Mouse (Mus musculus) heart, adult 2 months (tissue): ENCODE results near the gene Olfr1055. TPM values are rescaled to one million over a fixed set of nuclear protein-coding genes. Genes with fewer than 3 reads are reported as not detected.
"Not testable (repeated sequence)": the region's sequence is repeated elsewhere in the genome, so short reads cannot be mapped to it uniquely, and the experiment has no call there.

Experiments used
- DNase-seq, 2 experiments: peaks; one replicate each; pipeline ENCODE4 v3.0.0; 2021
- H3K27ac ChIP-seq: fragments of 200-600 bp; 2 replicates; pipeline ENCODE4 v1.8.1; 2022
- H3K27me3 ChIP-seq: fragments of 200-500 bp; 2 replicates; pipeline ENCODE4 v1.6.1; 2012; ENCODE audit warnings: mild to moderate bottlenecking, low read length, inconsistent platforms, mixed read lengths; ENCODE audit not compliant: control insufficient read depth, insufficient read depth
- H3K36me3 ChIP-seq: fragments of 200-500 bp; 2 replicates; pipeline ENCODE4 v1.6.1; 2012; ENCODE audit warnings: low read length, inconsistent platforms; ENCODE audit not compliant: control insufficient read depth, insufficient read depth
- H3K4me1 ChIP-seq: fragments of 200-500 bp; 2 replicates; pipeline ENCODE4 v1.6.1; 2011; ENCODE audit warnings: low read length; ENCODE audit not compliant: control insufficient read depth, insufficient read depth
- H3K4me3 ChIP-seq: fragments of 200-600 bp; 2 replicates; pipeline ENCODE4 v1.8.1; 2022
- H3K79me2 ChIP-seq: fragments of 200-500 bp; replicated peaks from 2 replicates; pipeline ENCODE4 v1.6.1; 2012; ENCODE audit warnings: mild to moderate bottlenecking, inconsistent platforms, low read length, moderate library complexity, mixed read lengths; ENCODE audit not compliant: control insufficient read depth, insufficient read depth
- H3K9ac ChIP-seq: fragments of 200-500 bp; 2 replicates; pipeline ENCODE4 v1.6.1; 2012; ENCODE audit warnings: low read depth, mild to moderate bottlenecking, control low read depth, inconsistent platforms, low read length, mixed read lengths
- CTCF ChIP-seq: fragments of 200-600 bp; IDR thresholded peaks from 2 replicates; pipeline ENCODE4 v1.8.1; 2022; ENCODE audit warnings: antibody characterized with exemption, mild to moderate bottlenecking, moderate library complexity
- EP300 ChIP-seq: fragments of 200-500 bp; IDR thresholded peaks from 2 replicates; pipeline ENCODE4 v1.6.1; 2011; ENCODE audit warnings: low read depth, low read length, control low read depth; ENCODE audit not compliant: insufficient read depth
- POLR2A ChIP-seq: fragments of 200-500 bp; IDR thresholded peaks from 2 replicates; pipeline ENCODE4 v1.6.1; 2011; ENCODE audit warnings: mild to moderate bottlenecking, low read depth, low read length, control low read depth; ENCODE audit not compliant: insufficient read depth
- WGBS: fragments of 180-500 bp; shearing (Covaris S2); methylation state at CpG from one replicate; pipeline ENCODE4 v1.1.7; 2018; 5-methylcytosine and 5-hydroxymethylcytosine counted together
- intact Hi-C: fragments of 180-260 bp; cut with DNase I; formaldehyde crosslinking; loops from one replicate; pipeline ENCODE4 v1.15.1; 2025
- long read RNA-seq: library from polyadenylated mRNA; stranded (forward); transcript quantifications from one replicate; pipeline ENCODE4 v2.0.0, GENCODE M21; 2021
- polyA plus RNA-seq: library from polyadenylated mRNA; depleted of rRNA; stranded (reverse); fragments of >200 nt; gene quantifications from 2 replicates; pipeline ENCODE4 v1.2.3, GENCODE M21; 2012; rRNA removed
- total RNA-seq, 2 experiments: library from RNA; stranded (reverse); gene quantifications; 2 replicates each; pipeline ENCODE4 v1.2.3; 2021

Olfr1055 gene
- total RNA-seq, result not detected
- polyA plus RNA-seq, result not detected in 2 replicates
- long read RNA-seq, result 0 reads

DNA sequence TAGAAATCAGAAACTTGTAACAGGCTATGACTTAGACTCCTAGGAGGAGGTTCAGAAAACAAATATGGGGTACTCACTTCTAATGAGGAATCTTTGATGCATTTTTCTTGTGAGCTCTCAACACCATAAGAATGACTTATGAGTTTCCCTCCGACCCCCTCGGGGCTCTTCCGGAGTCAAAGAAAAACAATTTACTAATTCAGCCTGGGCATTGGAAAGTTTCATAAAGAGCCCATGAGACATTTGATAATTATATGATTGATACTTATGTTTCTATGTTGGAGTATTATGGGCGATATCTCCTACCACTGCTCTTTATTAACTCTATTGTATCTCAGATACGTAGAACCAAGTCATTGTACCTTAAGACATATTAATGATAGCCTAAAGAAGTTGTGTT is at the start of gene Olfr1055:
Gene Olfr1055, minus strand, starts transcription at position 101 of the 400 bp plus-strand sequence.
- no peak for DNase-seq
- no peaks in the 10 kb centered on the region for H3K36me3 ChIP-seq
- intact Hi-C loops, result no loop called here
- TF ChIP-seq EP300, result no peak
- TF ChIP-seq CTCF, result no peak
- TF ChIP-seq POLR2A, result no peak
- no peak within 1 kb of the TSS for H3K9ac ChIP-seq
- no peak within 1 kb of the TSS for H3K4me3 ChIP-seq
- H3K27ac ChIP-seq, result no peak within 1 kb of the TSS
- H3K79me2 ChIP-seq, result no peaks in the 10 kb centered on the region
- H3K27me3 ChIP-seq, result no peaks in the 10 kb centered on the region
- H3K4me1 ChIP-seq, result no peaks in the 10 kb centered on the region
- 82% methylated on average over 5 of the region's 5 CpGs for WGBS

DNA sequence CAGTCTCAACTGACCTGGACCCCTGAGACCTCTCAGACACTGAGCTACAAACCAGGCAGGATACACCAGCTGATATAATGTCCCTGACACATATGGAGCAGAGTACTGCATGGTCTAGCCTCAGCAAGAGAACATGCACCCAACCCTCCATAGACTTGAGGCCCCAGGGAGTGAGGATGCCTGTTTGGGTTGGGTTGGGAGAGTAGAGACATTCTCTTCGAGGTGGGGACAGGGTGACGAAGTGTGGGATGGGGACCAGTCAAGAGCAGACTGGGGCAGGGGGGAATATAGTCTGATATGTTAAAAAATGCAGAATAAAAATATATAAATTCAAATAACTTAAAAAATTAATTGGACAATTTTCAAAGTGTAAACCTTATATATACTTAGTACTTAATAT is 45.0 kb upstream of the Olfr1055 start:
- Histone ChIP-seq H3K27me3 (no peaks in the 10 kb centered on the region), H3K27ac (no peak overlapping the region), H3K36me3 (no peaks in the 10 kb centered on the region), H3K4me1 (no peaks in the 10 kb centered on the region), H3K4me3 (no peak overlapping the region), H3K9ac (no peak overlapping the region), H3K79me2 (no peaks in the 10 kb centered on the region)
- WGBS, result 54% methylated on average over 2 of the region's 2 CpGs
- no peak for DNase-seq
- TF ChIP-seq CTCF (no peak), EP300 (no peak), POLR2A (no peak)
- intact Hi-C loops, result no loop called here

DNA sequence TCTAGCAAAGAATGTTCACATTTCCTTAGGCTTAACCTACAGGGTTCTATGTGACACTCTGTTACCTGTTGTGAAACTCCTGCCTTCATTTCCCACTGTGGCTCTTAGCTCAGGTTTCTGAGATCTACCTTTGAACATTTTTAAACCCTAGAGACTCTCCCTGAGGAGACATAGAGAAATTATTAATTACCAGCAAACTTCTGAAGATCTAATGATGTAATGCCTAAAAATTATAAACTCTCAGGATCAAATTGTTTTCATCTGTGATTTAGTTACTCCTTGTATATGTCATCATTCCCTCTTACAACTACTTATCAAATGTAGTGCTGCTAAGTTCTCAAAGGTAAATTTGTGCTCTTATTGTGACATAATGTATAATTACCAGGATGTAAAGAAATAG is 38.4 kb upstream of the Olfr1055 start, which contains the start of gene Olfr1058:
Gene Olfr1058, minus strand, starts transcription at position 101 of the 400 bp plus-strand sequence.
- H3K27me3 ChIP-seq, H3K27ac ChIP-seq, intact Hi-C loops, H3K36me3 ChIP-seq, H3K4me1 ChIP-seq, H3K9ac ChIP-seq, H3K79me2 ChIP-seq, DNase-seq, H3K4me3 ChIP-seq: not testable (repeated sequence)

DNA sequence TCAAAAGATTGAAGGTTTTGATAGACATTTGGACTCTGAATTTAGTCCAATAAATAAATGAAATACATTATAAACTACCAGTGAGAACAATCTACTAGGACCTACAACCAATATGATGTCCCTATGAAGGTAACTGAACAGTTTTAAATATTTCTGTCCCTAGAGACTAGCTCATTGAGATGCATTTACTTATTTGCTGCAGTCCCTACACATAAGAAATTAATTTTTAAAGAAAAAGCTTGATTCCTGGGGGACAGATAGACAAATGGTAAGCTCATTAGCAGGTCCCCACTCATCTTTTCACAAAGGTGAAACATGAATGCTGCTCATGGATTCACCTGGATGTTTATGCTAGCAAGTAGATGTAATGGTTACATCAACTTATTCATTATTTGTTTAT is 28.2 kb upstream of the Olfr1055 start, which contains the start of gene Olfr1057:
Gene Olfr1057, minus strand, starts transcription at position 101 of the 400 bp plus-strand sequence.
- intact Hi-C loops, result no loop called here
- DNase-seq, result no peak
- no peaks in the 10 kb centered on the region for H3K27me3 ChIP-seq

DNA sequence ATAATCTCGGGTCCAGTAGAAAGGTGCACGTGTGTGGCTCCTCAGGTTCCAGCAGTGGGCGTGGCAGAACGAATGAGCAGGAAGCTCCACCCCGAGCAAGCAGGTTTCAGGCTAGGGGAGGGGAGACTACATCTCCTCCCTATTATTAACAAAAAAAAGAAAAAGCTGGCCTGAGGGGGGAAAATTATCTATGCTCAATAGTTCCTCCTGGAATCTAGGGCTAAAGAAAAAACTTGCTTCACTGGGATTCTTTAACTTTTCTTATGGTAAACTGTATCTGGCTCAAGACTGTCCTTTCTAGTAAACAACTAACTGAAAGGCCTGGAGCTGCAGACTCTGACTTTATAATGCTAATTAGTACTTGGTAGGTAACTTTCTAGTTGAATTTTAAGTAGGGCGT is 16.3 kb upstream of the Olfr1055 start:
- H3K36me3 ChIP-seq, H3K79me2 ChIP-seq, H3K27ac ChIP-seq, intact Hi-C loops, H3K4me1 ChIP-seq, DNase-seq, H3K9ac ChIP-seq, H3K27me3 ChIP-seq, H3K4me3 ChIP-seq: not testable (repeated sequence)
- 90% methylated on average over 3 of the region's 6 CpGs for WGBS

More for the DNA sequence above, 28.2 kb upstream of the Olfr1055 start, which contains the start of gene Olfr1057:
- Histone ChIP-seq H3K4me3 (no peak within 1 kb of the TSS), H3K27ac (no peak within 1 kb of the TSS), H3K4me1 (no peaks in the 10 kb centered on the region), H3K9ac (no peak within 1 kb of the TSS), H3K36me3 (no peaks in the 10 kb centered on the region), H3K79me2 (no peaks in the 10 kb centered on the region)
- TF ChIP-seq POLR2A, result no peak
- no peak for TF ChIP-seq EP300
- TF ChIP-seq CTCF, result no peak

DNA sequence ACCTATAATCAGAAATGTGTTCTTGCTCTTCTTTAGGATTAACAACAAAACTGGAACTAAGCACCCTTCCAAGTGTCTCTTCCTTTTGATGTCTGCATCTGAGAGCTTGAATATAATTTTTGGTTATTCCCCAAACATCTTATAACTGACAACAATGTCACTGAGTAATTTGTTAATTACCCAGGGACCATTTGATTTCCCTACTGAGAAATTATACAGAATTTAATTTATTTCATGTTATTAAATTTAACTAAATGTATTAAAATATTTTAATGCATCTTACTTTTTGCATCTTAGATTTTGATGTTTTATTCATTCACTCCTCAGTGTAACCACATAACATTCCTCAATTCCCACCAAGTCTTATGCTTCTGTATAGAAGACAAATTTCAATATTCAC is 12.3 kb upstream of the Olfr1055 start, which contains the start of gene Olfr1056:
Gene Olfr1056, minus strand, starts transcription at position 101 of the 400 bp plus-strand sequence.
- no peaks in the 10 kb centered on the region for H3K4me1 ChIP-seq
- DNase-seq, result no peak

DNA sequence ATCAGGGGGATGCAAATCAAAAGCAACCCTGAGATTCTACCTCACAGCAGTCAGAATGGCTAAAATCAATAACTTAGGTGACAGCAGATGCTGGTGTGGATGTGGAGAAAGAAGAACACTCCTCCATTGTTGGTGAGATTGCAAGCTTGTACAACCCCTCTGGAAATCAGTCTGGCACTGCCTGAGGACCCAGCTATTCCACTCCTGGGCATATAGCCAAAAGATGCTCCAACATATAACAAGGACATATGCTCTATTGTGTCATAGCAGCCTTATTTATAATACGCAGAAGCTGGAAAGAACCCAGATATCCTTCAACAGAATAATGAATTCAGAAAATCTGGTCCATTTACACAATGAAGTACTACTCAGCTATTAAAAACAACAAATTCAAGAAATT is 1.7 kb upstream of the Olfr1055 start:
- H3K4me3 ChIP-seq, DNase-seq, H3K27me3 ChIP-seq, H3K27ac ChIP-seq, H3K9ac ChIP-seq, intact Hi-C loops, H3K36me3 ChIP-seq, H3K79me2 ChIP-seq, H3K4me1 ChIP-seq: not testable (repeated sequence)
- WGBS, result 74% methylated on average over 1 of the region's 1 CpGs

More for the DNA sequence above, 12.3 kb upstream of the Olfr1055 start, which contains the start of gene Olfr1056:
- no peaks in the 10 kb centered on the region for H3K27me3 ChIP-seq
- H3K27ac ChIP-seq, result no peak within 1 kb of the TSS
- intact Hi-C loops, result no loop called here
- TF ChIP-seq EP300, result no peak
- TF ChIP-seq POLR2A, result no peak
- no peak for TF ChIP-seq CTCF
- H3K79me2 ChIP-seq, result no peaks in the 10 kb centered on the region
- H3K9ac ChIP-seq, result no peak within 1 kb of the TSS
- no peak within 1 kb of the TSS for H3K4me3 ChIP-seq
- no peaks in the 10 kb centered on the region for H3K36me3 ChIP-seq
